Mouse (Mus musculus): ENCODE measurements around the gene Mccc1. TPM values are rescaled to one million over a fixed set of nuclear protein-coding genes. Genes with fewer than 3 reads are reported as not detected.

The Mccc1 gene
- polyA plus RNA-seq, 1 experiment from 2014 or later: 47.5 TPM

DNA sequence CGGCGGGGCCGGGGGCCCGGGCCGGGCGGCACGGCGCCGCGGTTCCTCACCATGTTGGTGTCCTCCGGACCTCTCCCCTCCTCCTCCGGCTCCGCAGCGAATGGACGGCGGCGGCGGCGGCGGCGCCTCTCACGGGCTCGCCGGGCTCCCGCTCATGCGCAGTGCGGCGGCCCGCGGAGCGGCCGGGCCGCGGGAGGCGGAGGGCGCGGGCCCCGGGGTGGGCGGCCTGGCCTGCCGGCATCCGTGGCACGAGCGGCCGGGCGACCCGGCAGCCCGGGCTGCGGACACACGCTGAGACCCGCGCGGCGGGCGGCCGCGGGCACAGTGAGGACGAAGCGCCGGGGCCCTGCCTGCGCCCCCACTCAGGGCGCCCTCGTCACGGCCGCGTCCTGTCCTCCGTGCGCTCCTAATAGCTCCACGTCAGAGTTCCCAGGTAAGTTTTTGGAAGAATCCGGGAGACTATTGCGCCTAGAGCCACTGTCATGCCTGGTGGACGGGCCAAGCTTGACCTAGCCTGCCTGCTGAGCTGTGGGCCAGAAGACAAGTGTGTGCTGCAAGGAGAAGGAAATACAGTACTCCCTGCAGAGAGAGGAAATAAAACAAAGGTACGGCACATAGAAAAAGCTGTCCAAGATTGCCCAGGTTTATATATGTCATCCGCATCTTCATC lies 67.6 kb downstream of the Mccc1 start:
- under 1% methylated on average over 60 of the region's 73 CpGs for WGBS
- peak overlapping the region; percentile 97 for H3K4me3 ChIP-seq
- H3K36me3 ChIP-seq: peaks cover 7% of the 10 kb centered on the region; the same call in 1 of the 2 replicates
- H3K9me3 ChIP-seq: no peaks in the 10 kb centered on the region
- peak; percentile 78 for ATAC-seq (ENCODE audit: extremely low read depth, insufficient number of reproducible peaks, low FRiP score, low TSS enrichment)
- peak overlapping the region; percentile 95 for H3K27ac ChIP-seq (replicated peaks)
- no peaks in the 10 kb centered on the region for H3K27me3 ChIP-seq (replicated peaks)
- peak overlapping the region; percentile 91 for H3K4me2 ChIP-seq
- peak overlapping the region; percentile 100 for H3K9ac ChIP-seq
- H3K4me1 ChIP-seq: peaks cover 37% of the 10 kb centered on the region

DNA sequence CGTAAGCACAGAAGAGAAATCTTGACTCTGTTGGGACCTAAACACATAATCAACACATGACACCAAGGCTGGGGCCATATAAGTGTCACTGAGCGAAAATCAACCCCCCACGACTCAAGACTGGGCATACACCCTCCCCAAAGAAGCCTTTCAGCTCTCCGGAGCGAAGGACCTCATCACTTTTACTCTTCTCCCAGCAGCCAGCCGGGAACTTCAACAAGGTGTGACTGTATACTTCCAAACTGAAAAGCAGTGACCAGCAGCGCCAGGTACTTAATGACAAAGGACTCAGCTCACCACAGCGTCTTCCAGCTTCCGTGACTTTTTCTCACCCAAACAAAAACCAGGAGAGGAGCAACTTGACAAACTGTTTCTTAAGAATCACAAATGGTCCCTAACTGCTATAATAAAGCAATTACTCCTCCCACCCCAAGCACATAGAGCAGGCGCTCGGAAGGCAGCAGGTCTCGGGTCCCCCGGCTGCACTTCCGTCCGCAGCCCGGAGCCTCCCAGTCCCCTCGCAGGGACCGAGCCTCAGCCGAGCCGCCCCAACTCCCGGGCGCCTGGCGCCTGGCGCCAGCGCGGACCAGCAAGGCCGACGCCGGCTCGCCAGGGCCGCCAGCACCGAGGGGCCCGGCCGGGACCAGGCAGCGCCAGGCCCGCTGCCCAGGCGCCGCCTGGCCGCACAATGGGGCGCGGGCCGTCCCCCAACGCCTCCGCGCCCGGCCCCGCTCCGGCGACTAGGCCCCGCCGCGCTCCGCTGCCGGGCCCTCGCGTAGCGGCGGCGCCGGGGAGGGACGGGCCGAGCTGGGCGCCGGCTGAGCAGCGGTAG lies 68.4 kb downstream of the Mccc1 start:
- Histone ChIP-seq H3K4me3 (peak overlapping the region; percentile 97), H3K36me3 (peaks cover 1% of the 10 kb centered on the region; the same call in 1 of the 2 replicates), H3K9ac (peak overlapping the region; percentile 100), H3K4me2 (peak overlapping the region; percentile 91), H3K4me1 (peaks cover 43% of the 10 kb centered on the region), H3K27me3 (replicated peaks) (no peaks in the 10 kb centered on the region), H3K9me3 (no peaks in the 10 kb centered on the region), H3K27ac (replicated peaks) (peak overlapping the region; percentile 95)
- ATAC-seq (ENCODE audit: extremely low read depth, insufficient number of reproducible peaks, low FRiP score, low TSS enrichment): peak; percentile 66
- under 1% methylated on average over 55 of the region's 65 CpGs for WGBS

DNA sequence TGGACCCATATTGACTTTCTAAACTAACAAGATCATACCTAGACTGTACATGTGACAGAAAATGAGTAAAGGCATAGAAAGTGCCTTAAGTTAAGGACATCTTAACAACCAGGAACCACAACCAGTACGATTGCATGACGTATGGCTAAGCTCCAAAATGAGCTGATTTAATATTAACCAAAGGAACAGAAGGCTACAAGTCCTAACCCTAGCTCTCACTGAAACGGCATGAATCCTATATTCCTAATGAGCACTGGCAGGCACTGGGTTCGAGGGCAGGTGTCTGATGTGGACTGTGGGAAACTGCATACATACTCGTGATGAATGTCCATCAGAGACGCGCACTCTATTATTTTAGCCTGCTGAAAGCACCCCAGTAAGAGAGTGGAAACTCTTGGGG lies 69.1 kb downstream of the Mccc1 start:
- 34% methylated on average over 7 of the region's 7 CpGs for WGBS
- peak overlapping the region; percentile 95 for H3K27ac ChIP-seq (replicated peaks)
- H3K4me2 ChIP-seq: peak overlapping the region; percentile 91
- H3K4me1 ChIP-seq: peaks cover 51% of the 10 kb centered on the region
- H3K9ac ChIP-seq: peak overlapping the region; percentile 100
- no peak for ATAC-seq (ENCODE audit: extremely low read depth, insufficient number of reproducible peaks, low FRiP score, low TSS enrichment)
- H3K4me3 ChIP-seq: peak overlapping the region; percentile 97
- no peaks in the 10 kb centered on the region for H3K9me3 ChIP-seq
- no peaks in the 10 kb centered on the region for H3K27me3 ChIP-seq (replicated peaks)
- H3K36me3 ChIP-seq: no peaks in the 10 kb centered on the region

DNA sequence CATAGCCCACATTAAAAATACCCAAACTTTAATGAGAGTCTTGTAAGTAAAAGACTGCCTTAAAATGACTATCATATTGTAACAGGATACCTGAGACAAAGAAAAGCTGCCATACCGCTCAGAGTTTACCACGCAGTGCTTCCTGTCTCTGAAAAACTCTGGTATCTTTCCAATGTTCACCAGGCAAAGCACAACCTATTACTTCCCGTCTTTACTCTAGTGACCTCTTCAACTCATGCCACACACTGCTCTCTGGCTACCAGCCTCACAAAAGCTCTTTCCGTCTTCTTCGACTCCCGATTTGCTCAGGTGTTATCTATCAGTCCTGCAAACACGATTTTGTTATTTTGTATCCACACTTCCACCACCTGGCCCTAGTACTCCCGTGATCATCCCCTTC lies 70.6 kb downstream of the Mccc1 start:
- Histone ChIP-seq H3K27ac (replicated peaks) (peak overlapping the region; percentile 21), H3K4me2 (peak overlapping the region; percentile 46), H3K27me3 (replicated peaks) (no peaks in the 10 kb centered on the region), H3K4me1 (peaks cover 58% of the 10 kb centered on the region), H3K9ac (peak overlapping the region; percentile 52; the same call in 1 of the 2 replicates), H3K36me3 (no peaks in the 10 kb centered on the region), H3K9me3 (no peaks in the 10 kb centered on the region), H3K4me3 (peak overlapping the region; percentile 7)
- no peak for ATAC-seq (ENCODE audit: extremely low read depth, insufficient number of reproducible peaks, low FRiP score, low TSS enrichment)
- 17% methylated on average over 8 of the region's 8 CpGs for whole genome bisulfite sequencing

DNA sequence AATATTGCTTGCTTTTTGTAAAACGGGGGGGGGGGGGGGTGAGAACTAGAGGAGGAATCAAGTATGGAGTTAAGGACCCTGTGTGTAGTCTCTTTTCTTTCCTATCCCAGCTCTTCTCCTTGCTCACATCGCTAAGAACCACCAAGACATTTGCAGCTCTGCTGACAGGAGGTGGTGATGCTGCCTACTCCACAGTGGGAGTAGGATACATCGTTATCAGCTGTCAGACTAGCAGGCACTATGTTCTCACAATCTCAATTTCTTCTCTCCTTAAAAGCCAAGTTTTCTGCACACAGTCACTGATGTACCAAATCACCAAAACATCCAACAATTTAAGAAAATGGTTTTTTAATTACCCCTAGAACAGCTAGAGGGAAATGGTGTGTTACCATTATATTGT lies 71.1 kb downstream of the Mccc1 start:
- Histone ChIP-seq H3K27me3 (replicated peaks) (no peaks in the 10 kb centered on the region), H3K4me3 (no peak overlapping the region), H3K4me2 (peak overlapping the region; percentile 46), H3K9ac (0 out of 2 replicates have a peak overlapping the region, but pooled peaks have one; percentile 14), H3K9me3 (no peaks in the 10 kb centered on the region), H3K4me1 (peaks cover 58% of the 10 kb centered on the region), H3K36me3 (no peaks in the 10 kb centered on the region), H3K27ac (replicated peaks) (peak overlapping the region; percentile 21; the same call in 1 of the 2 replicates)
- no peak for ATAC-seq (ENCODE audit: extremely low read depth, insufficient number of reproducible peaks, low FRiP score, low TSS enrichment)
- 23% methylated on average over 3 of the region's 3 CpGs for WGBS

DNA sequence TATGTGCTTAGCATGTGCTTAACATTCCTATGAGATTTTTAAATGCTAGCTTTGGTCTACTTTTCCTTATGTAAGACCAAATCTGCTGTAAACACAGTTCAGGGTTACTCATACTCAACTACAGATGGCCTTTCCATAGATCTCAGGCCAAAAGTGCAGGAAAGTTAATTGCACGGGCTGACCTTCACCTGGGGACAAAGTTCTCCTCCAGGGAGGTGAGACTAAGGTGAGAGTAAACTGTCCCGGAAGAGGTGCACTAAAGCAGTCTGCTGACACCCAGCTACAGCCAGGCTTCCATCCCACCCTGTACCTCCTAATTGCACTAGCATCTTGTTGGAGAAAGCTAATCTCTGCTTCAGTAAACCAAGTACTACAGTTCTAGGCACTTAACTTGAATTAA lies 74.6 kb downstream of the Mccc1 start:
- ATAC-seq (ENCODE audit: extremely low read depth, insufficient number of reproducible peaks, low FRiP score, low TSS enrichment): no peak
- Histone ChIP-seq H3K27me3 (replicated peaks) (no peaks in the 10 kb centered on the region), H3K9me3 (no peaks in the 10 kb centered on the region), H3K4me1 (peaks cover 68% of the 10 kb centered on the region), H3K4me2 (no peak overlapping the region), H3K4me3 (no peak overlapping the region), H3K27ac (replicated peaks) (no peak overlapping the region), H3K36me3 (no peaks in the 10 kb centered on the region), H3K9ac (no peak overlapping the region)
- 69% methylated on average over 2 of the region's 2 CpGs for WGBS

DNA sequence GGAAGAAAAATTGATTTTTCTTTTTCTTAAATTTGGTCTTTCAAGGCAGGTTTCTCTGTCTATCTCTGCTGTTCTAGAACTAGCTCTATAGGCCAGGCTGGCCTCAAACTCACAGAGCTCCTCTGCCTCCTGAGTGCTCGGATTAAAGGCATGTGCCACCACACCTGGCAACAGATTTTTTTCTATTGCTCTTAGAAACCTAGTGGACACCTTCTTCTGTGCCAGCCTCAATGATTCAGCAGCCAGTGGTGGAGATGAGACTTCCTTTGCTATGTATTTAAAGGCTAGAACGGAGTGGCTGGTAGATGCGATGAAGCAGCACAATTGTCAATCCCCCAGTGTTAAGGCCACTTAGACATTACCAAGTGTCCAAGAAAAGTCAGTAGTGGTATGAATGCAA lies 76.5 kb downstream of the Mccc1 start:
- Histone ChIP-seq H3K4me1 (peaks cover 52% of the 10 kb centered on the region), H3K4me2 (peak overlapping the region; percentile 25), H3K4me3 (no peak overlapping the region), H3K27me3 (replicated peaks) (no peaks in the 10 kb centered on the region), H3K9me3 (no peaks in the 10 kb centered on the region), H3K36me3 (no peaks in the 10 kb centered on the region), H3K27ac (replicated peaks) (peak overlapping the region; percentile 44; the same call in 1 of the 2 replicates), H3K9ac (no peak overlapping the region)
- WGBS: 64% methylated on average over 3 of the region's 3 CpGs
- no peak for ATAC-seq (ENCODE audit: extremely low read depth, insufficient number of reproducible peaks, low FRiP score, low TSS enrichment)

DNA sequence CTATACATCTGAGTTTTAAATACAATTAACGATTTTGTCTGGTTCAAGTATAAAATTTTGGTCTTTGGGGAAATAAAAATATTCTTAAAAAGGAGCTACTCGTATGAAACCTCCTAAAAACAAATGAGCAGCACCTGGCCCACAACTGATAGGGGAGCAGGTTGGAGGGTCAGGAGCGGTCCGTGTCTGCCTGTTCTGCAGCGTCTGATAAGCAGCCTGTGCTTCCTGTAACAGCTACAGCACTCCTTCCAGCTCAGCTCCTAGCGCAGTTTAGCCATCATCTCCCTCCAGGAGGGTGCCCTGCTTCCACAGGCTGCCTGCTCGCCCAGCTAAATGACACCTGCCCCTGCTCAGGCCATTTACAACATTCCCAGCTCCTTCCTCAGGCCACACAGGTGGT lies 77.0 kb downstream of the Mccc1 start:
- WGBS: 22% methylated on average over 7 of the region's 7 CpGs
- no peak overlapping the region for H3K4me3 ChIP-seq
- H3K4me2 ChIP-seq: peak overlapping the region; percentile 25
- H3K9me3 ChIP-seq: no peaks in the 10 kb centered on the region
- peak overlapping the region; percentile 41; the same call in 1 of the 2 replicates for H3K9ac ChIP-seq
- H3K27ac ChIP-seq (replicated peaks): peak overlapping the region; percentile 44; the same call in 1 of the 2 replicates
- ATAC-seq (ENCODE audit: extremely low read depth, insufficient number of reproducible peaks, low FRiP score, low TSS enrichment): peak; percentile 63; the same call in 1 of the 2 replicates
- H3K36me3 ChIP-seq: 0 out of 2 replicates have a peak, but pooled peaks cover 3% of the 10 kb centered on the region
- H3K27me3 ChIP-seq (replicated peaks): no peaks in the 10 kb centered on the region
- peaks cover 49% of the 10 kb centered on the region for H3K4me1 ChIP-seq

DNA sequence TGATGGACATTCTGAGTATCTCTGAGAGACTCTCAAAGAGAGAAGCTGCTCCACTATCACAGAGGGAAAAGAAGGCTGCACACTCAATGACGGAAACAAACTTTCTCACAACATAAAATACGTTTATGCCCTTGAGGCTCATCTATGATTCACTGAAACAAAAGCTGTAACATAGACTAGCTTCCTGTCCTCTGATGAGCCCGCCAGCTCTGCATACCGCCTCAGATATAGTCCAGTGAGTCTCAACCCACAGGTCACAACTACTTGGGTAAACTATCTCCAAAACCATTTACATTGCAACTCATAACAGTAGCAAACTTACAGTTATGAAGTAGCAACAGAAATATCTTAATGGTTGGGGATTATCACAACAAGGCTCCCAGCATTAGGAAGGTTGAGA lies 78.0 kb downstream of the Mccc1 start:
- Histone ChIP-seq H3K27me3 (replicated peaks) (no peaks in the 10 kb centered on the region), H3K27ac (replicated peaks) (no peak overlapping the region), H3K9ac (no peak overlapping the region), H3K9me3 (no peaks in the 10 kb centered on the region), H3K4me2 (0 out of 2 replicates have a peak overlapping the region, but pooled peaks have one; percentile 25), H3K4me1 (peaks cover 57% of the 10 kb centered on the region), H3K4me3 (no peak overlapping the region), H3K36me3 (peaks cover 12% of the 10 kb centered on the region)
- 66% methylated on average over 4 of the region's 4 CpGs for WGBS
- ATAC-seq (ENCODE audit: extremely low read depth, insufficient number of reproducible peaks, low FRiP score, low TSS enrichment): no peak

DNA sequence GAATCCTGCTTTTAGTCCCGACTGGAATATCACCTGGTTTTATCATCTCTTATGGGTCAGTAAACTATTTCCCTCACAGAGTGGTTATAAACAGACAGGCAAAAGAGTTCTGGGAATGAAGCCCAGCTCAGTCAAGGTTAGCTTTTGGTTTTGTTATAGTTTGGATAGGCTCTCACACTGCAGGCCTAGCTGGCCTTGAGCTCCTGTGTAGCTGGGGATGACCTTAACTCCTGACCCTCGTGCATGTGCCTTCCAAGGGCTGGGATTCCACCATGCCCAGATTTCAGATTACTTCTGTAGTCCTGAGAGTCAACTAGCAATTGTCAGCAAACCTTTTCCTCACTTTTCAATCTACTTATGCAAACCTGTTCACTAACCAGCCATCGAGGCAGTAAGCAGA lies 82.2 kb downstream of the Mccc1 start:
- Histone ChIP-seq H3K27me3 (replicated peaks) (no peaks in the 10 kb centered on the region), H3K4me2 (no peak overlapping the region)
- WGBS: 48% methylated on average over 3 of the region's 3 CpGs

More for the DNA sequence above, 82.2 kb downstream of the Mccc1 start:
- H3K9me3 ChIP-seq: no peaks in the 10 kb centered on the region; the same call in 1 of the 2 replicates
- no peak overlapping the region for H3K9ac ChIP-seq
- peaks cover 32% of the 10 kb centered on the region for H3K4me1 ChIP-seq
- ATAC-seq (ENCODE audit: extremely low read depth, insufficient number of reproducible peaks, low FRiP score, low TSS enrichment): no peak
- no peak overlapping the region for H3K4me3 ChIP-seq
- H3K27ac ChIP-seq (replicated peaks): no peak overlapping the region
- peaks cover 51% of the 10 kb centered on the region for H3K36me3 ChIP-seq

All from heart, embryonic 13.5 days (tissue).